13 mouse cellular contexts compared by ENCODE assay signal in the genomic region with DNA sequence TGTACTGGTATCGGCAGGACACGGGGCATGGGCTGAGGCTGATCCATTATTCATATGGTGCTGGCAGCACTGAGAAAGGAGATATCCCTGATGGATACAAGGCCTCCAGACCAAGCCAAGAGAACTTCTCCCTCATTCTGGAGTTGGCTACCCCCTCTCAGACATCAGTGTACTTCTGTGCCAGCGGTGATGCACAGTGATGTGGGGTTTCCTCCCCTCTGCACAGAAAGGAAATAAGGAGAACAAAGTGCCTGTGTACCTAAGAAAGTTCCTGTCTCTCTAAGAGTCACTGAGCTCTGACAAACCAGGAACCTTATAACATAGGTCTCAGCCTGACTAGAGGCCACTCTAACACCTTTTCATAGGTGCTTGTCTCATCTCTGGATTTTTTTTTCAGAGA.
"Had no signal": no experiment of that assay in that cellular context is flagged by ENCODE, and none has a peak within 500 bp of the region (broad histone marks: within the 10 kb centered on the region; RNA-seq: fewer than 3 reads in every experiment).

No protein-coding gene starts in this region.

- H3K4me3 ChIP-seq: limb, embryonic 13.5 days; midbrain, embryonic 15.5 days had no signal

- ATAC-seq: intestine, postnatal 0 days; lung, postnatal 0 days; midbrain, embryonic 15.5 days had no signal

- DNase-seq: kidney, adult 8-10 months; kidney, postnatal 25 days; layer of hippocampus, adult 9-11 months; layer of hippocampus, postnatal 36 days; lung, adult 2 months; lung, postnatal 36 days; right cerebral cortex, postnatal 14 days had no signal

- H3K9me3 ChIP-seq: limb, embryonic 13.5 days; midbrain, embryonic 15.5 days had no signal

- H3K27ac ChIP-seq: limb, embryonic 13.5 days; liver, embryonic 14.5 days; midbrain, embryonic 15.5 days; stomach, postnatal 0 days had no signal

- H3K27me3 ChIP-seq: limb, embryonic 13.5 days; midbrain, embryonic 15.5 days had no signal

- H3K36me3 ChIP-seq: limb, embryonic 13.5 days; midbrain, embryonic 15.5 days had no signal

- H3K4me1 ChIP-seq: limb, embryonic 13.5 days; midbrain, embryonic 15.5 days had no signal
